Mouse (Mus musculus) cerebellum, postnatal 14 days (tissue): Measurements from ENCODE around the gene Acad10.
"Not testable (repeated sequence)": the region's sequence is repeated elsewhere in the genome, so short reads cannot be mapped to it uniquely, and the experiment has no call there.

Experiments used
- DNase-seq, 2 experiments: peaks; one replicate each; pipeline ENCODE4 v3.0.0; 2021; ENCODE audit warnings: mixed read lengths in 2 of 2

Acad10 gene

DNA sequence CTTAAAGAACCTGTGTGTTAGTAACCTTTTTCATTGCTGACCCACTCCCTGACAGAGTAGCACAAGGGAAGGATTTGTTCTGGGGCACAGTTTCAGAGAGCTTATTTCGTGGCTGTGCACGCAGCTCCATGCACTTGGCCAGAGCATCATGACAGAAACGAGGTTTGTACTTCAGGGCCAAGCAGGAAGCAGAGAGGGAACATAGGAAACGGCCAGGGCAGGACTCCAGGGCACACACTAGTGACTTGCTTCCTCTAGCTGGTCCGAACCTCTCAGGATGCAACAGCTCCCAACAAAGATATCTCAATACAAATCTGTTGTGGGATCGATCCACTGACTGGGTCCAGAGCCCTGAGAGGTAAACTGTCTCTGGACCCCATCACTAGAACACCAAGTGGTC lies 3.4 kb downstream of the Acad10 start:
- DNase-seq: not testable (repeated sequence)

- DNase-seq: no peak
Observed at GRCm38 (mm10) chr5:121654526-121654925, 5.8 kb downstream of the Acad10 start.

- no peak for DNase-seq
Observed at GRCm38 (mm10) chr5:121649134-121649533, 11.2 kb downstream of the Acad10 start.

DNA sequence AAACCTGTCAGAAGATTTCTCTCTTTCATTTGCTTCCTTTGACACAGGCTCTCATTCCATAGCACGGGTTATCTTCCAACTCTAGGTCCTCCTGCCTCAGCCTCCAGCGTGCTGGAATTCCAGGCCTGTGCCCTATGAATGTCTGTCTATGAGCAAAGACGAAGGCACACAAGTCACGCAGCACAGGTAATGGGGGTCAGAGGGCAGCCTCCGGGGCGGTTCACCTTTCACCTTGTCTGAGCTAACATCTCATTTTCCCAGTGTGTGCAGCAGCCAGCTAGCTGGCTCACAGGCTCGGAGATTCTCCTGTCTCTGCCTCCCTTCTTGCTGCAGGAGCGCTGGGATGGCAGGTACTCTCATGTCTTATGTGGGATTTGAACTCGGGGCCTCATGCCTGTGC lies 20.7 kb downstream of the Acad10 start:
- DNase-seq: no peak

GRCm38 (mm10) chr5:121637296-121637695 lies 23.0 kb downstream of the Acad10 start:
- no peak for DNase-seq

- no peak for DNase-seq
Observed at GRCm38 (mm10) chr5:121634668-121635067, 25.6 kb downstream of the Acad10 start.

DNA sequence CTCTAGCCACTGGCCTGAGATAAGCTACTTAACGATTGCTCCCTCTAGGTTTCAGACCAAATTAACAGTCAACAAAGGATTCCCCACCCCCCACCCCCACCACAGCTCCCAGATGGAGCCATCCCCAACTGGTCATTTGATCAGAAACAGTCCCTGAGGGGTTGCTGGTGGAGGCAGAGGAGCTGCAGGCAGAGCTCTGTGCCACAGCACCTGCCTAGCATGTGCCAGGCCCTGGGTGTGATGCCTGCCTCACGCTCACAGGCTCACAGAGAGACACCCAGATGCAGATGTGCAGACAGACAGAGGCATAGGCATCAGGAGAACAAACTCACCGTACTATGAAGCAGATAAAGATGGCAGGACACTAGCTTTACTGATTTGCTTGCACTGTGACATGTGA lies 27.5 kb downstream of the Acad10 start:
- no peak for DNase-seq

DNA sequence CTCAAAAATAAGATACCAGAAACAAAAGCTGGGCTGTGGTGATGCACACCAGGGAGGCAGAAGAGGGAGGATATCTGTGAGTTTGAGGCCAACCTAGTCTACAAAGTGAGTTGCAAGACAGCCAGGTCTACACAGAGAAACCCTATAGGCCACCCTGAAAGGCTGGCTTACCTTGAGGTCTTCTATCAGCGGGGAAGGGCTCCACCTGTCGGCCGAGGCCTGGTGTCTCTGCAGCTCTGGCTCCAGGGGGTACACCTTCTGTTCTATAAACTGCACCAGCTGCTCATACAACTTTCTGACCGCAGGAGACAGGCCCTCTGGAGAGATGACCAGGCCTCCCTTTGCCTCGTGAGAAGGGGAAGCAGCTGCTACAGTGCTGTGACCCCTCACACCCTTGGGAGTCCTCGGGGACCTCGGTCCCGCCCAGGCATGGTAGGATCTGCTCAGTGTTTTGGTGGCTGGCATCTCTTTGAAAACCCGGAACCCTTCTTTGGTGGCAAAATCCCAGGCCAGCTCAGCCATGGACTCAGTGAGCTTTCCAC lies 29.1 kb downstream of the Acad10 start:
- peak; percentile 28 to 54 for DNase-seq

- DNase-seq: peak; percentile 79 to 91
Observed at GRCm38 (mm10) chr5:121627871-121628270, 32.4 kb downstream of the Acad10 start.

GRCm38 (mm10) chr5:121623241-121623640 lies 37.1 kb downstream of the Acad10 start:
- no peak for DNase-seq

- no peak for DNase-seq
Observed at GRCm38 (mm10) chr5:121621102-121621501, 39.2 kb downstream of the Acad10 start.

DNA sequence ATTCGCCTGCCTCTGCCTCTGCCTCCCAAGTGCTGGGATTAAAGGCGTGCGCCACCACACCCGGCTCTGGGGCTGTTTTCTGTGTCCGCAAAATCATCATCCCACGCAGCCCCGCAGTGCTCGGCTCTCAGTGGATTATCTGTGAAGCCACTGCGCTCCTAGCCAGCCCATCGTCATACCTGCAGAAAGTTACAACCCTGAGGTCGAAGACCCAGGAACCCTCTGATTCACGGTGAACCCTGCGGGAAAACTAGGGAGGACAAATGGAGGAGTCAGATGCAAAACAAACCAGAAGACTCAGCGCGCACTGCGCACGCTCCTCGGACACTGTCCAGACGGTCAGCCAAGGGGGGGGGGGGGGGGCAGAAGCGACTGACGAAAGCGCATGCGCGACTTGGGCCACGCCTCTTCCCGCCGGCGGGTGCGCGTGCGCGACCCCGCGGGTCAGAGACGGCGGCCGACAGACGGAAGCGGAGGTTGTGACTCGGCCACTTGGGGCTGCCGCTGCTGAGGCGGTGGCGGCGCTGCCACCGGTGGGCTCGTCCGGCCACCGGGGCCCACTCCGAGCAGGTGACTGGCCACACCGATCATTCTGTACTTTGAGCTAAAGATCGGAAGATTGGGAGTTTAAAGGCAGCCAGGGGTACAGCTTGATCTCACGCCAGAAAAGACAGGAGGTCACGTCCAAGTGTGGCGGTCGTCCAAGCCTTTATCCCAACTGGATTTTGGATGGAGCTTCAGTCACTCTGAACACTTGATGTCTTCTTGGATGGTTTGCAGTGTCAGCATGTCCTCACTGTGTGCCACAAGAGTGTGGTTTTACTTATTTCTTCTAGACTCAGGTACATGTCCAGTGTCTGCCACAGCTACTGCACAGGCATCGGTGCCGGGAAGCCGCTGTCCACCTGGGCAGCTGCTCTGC lies 41.5 kb downstream of the Acad10 start, which contains the start of gene Acad12:
Acad12 (minus strand) TSS at position 347 of the 922 bp plus-strand sequence.
- DNase-seq: peak; percentile 92

- DNase-seq: not testable (repeated sequence)
Observed at GRCm38 (mm10) chr5:121614921-121615320, 45.4 kb downstream of the Acad10 start.

DNA sequence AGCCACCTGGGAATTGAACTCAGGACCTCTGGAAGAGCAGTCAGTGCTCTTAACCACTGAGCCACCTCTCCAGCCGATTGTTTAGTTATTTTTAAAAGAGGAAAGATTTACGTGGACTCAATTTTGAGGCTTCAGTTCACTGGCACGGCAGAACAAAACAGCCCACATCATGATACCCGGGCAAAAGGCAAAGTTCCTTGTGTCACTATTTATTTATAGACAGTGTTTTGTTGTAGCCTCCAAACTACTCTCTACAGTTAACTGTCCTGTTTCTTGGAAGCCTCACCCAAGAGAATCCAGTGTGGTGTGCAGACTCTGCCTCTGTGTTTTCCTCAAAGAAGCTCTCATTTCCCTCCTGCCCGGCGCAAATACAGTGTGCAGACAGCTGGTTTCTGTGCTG lies 48.3 kb downstream of the Acad10 start:
- DNase-seq: no peak

DNA sequence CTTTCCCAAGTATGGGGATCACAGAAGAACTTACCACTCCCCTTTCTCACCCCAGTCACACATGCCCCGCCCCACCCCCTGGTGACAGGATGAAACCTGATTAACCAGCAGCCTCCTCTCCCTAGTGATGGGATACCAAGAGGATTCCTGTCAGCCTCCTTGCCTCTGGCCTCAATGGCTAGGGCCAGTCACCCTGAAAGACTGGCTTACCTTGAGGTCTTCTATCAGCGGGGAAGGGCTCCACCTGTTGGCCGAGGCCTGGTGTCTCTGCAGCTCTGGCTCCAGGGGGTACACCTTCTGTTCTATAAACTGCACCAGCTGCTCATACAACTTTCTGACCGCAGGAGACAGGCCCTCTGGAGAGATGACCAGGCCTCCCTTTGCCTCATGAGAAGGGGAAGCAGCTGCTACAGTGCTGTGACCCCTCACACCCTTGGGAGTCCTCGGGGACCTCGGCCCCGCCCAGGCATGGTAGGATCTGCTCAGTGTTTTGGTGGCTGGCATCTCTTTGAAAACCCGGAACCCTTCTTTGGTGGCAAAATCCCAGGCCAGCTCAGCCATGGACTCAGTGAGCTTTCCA lies 50.7 kb downstream of the Acad10 start:
- not testable (repeated sequence) for DNase-seq

- peak; percentile 79 to 88 for DNase-seq
Observed at GRCm38 (mm10) chr5:121606151-121606550, 54.2 kb downstream of the Acad10 start.

GRCm38 (mm10) chr5:121603815-121604214 lies 56.5 kb downstream of the Acad10 start:
- DNase-seq: not testable (repeated sequence)

DNA sequence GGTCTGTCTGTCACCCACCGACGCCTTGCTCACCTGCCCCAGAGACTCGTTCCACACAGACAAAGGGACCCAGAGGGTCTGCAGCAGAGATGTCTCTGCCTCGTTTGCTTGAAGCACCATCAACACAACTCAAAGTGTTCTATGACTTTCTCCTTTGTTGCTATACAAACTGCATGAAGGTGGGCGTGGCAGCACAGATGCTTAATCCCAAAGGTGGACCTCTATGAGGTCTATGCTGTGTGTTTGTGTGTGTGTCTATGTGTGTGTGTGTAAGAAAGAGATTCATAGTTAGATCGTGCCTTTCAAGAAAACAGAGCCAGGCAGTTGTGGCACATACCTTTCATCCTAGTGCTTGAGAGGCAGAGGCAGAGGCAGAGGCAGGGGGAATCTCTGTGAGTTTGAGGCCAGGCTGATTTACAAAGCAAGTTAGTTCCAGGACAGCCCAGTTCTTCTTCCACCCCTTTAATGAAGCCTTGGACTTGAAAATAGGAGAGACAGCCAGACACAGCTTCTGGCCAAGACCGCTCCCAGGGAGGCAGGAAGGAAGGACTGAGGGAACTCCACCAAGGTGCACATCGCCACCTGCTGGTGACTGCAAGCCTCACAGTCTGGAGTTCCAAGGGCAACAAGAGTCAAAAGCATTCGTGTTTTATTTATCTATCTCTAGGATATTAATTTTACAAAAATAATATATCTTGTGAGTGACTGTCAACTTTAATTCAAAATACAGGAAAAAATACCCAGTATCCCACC lies 58.6 kb downstream of the Acad10 start:
- DNase-seq: peak; percentile 91 to 94

DNA sequence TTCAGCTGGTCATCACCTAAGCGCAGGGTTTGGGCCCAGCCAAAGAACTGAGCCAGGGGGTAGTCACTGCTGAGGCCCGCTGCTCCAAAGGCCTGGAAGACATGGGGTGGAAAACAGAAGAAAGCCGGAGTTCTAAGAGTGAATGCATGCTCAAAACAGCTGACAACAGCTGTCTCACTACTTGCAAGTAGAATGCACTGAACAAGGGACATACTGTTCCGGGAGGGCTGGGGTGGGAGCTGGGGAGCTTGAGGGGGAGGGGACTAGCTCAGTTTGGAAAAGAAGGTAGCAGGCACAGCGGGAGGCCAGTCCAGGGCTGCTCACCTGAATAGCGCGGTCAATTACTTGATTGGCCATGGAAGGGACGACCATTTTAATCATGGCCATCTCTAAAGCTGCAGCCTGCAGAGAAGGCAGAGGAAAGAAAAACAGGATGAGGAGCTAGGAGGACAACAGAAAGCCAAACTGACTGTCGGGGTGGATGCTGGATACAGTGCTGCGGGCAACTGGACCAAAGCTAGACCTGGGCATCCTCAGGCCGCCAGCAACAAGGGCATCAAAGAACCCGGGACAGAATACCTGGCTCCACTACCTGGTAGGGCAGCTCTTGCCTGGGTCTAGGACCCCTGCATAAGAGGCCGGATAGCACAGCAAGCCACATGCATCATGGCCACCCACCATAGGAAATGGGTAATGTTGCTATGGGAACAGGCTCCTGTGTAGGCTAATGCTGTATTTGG lies 61.3 kb downstream of the Acad10 start:
- DNase-seq: no peak

DNA sequence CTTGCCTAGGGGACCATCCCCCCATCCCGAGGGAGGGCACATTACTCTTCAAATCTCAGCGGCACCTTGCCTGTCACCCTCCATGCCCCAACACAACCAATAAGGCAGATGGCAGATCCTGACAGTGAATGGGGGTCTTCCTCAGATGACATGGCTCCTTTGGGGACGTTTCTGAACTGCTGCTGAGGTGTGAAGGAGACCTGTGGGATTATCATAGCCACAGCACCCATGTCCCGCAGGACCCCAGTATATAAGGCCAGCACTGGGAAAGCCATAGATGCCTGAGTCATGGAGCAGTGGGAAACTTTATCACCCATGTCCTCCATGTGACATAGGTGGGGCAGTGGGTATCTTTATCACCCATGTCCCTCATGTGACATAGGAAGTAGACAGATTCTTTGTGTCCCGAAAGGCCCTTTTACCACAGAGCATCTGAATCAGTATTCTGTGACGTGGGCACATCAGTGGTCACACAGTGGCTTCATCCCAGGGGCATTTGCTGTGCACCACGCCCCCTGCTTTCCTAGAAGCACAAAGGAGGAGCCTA lies 62.2 kb downstream of the Acad10 start:
- no peak for DNase-seq

DNA sequence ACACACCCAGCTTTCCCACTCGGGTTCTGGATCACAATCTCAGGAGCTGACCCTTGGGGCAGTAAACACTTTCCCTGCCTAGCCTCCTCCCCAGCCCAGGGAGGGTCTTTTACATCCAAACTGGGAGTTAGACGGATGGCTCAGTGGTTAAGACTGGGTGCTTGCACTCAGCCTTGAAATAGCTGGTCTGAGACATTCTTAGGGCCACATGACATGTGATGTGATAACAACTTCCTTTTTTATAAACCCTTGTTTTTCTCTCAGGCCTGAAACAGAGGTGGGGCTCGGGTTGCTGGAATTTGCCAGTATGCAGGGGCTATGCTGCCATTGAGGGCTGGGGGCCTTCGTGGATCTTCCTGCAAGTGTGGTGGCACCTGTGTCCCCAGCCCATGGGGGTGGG lies 63.0 kb downstream of the Acad10 start:
- no peak for DNase-seq

- no peak for DNase-seq
Observed at GRCm38 (mm10) chr5:121596226-121596625, 64.1 kb downstream of the Acad10 start.
